Mouse (Mus musculus) kidney, embryonic 16.5 days (tissue): Measurements from ENCODE around the gene 3110082I17Rik. TPM values are rescaled to one million over a fixed set of nuclear protein-coding genes. Genes with fewer than 3 reads are reported as not detected.

Source experiments
- ATAC-seq: fragments of 200-750 bp; cut with Nextera tagmentation; 2 replicates; pipeline ENCODE4 v1.8.0; 2017; ENCODE audit warnings: moderate TSS enrichment; ENCODE audit not compliant: low FRiP score, low TSS enrichment
- H3K27ac ChIP-seq: fragments of 300-500 bp; sonication (generic); 2 replicates; pipeline ENCODE4 v1.5.1; 2014; ENCODE audit warnings: low read length
- H3K27me3 ChIP-seq: fragments of 300-500 bp; sonication (generic); 2 replicates; pipeline ENCODE4 v1.6.1; 2014; ENCODE audit warnings: low read length, control low read depth, mixed read lengths; ENCODE audit not compliant: insufficient read depth
- H3K36me3 ChIP-seq: fragments of 300-500 bp; sonication (generic); 2 replicates; pipeline ENCODE4 v1.6.1; 2014; ENCODE audit warnings: low read length, control low read depth, mixed read lengths; ENCODE audit not compliant: insufficient read depth
- H3K4me1 ChIP-seq: fragments of 300-500 bp; sonication (generic); 2 replicates; pipeline ENCODE4 v1.6.1; 2014; ENCODE audit warnings: low read length, control low read depth, mixed read lengths; ENCODE audit not compliant: insufficient read depth
- H3K4me2 ChIP-seq: fragments of 300-500 bp; sonication (generic); replicated peaks from 2 replicates; pipeline ENCODE4 v1.6.1; 2014; ENCODE audit warnings: low read depth, low read length
- H3K4me3 ChIP-seq: fragments of 300-500 bp; sonication (generic); 2 replicates; pipeline ENCODE4 v1.5.1; 2014; ENCODE audit warnings: mild to moderate bottlenecking, low read length
- H3K9ac ChIP-seq: fragments of 300-500 bp; sonication (generic); replicated peaks from 2 replicates; pipeline ENCODE4 v1.6.1; 2014; ENCODE audit warnings: low read length
- H3K9me3 ChIP-seq: fragments of 300-500 bp; sonication (generic); 2 replicates; pipeline ENCODE4 v1.6.1; 2016; ENCODE audit warnings: low read length, control low read depth
- WGBS: fragments of 180-500 bp; shearing (Covaris S2); extraction: QIAGEN DNeasy Blood & Tissue Kit; methylation state at CpG from one replicate; pipeline ENCODE4 v1.1.7; 2014; 5-methylcytosine and 5-hydroxymethylcytosine counted together
- polyA plus RNA-seq: library from polyadenylated mRNA; unstranded; fragments of >200 nt; fragmentation: Nextera tagmentation; extraction: Ambion mirVana; gene quantifications from 2 replicates; pipeline ENCODE4 v1.2.1, GENCODE M21; 2015

3110082I17Rik gene
- polyA plus RNA-seq = 44.1 and 46.1 TPM in 2 replicates

DNA sequence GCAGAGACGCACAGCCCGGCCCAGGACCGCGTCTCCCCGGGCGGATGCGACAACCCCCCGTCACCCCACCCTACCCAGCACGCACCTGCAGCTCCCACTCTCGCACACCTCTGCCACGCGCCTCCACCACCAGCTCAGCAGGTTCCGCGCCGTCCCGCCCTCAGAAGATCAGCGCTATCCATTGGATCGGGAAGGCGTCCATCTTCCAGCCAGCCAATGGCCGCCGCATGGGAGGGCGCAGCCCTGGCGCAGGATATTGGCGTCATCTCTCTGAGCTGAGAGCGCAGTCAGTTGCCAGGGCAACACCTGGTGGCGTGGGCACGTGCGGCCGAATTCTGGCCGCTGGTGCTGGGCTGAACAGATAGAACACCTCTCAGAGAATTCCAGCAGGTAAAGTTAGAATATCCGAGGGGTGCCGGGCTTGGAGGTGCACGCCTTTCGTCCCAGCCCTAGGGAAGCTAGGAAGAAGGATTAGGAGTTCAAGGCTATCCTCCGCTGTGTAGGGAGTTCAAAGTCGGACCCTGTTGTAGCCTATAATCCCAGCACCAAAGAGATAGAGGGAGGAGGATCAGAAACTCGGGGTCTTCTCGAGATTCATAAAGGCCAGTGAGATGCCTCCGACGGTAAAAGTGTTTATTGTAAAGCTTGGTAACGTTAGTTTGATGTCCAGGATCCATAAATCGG lies at the start of gene 3110082I17Rik:
TSS of gene 3110082I17Rik (minus strand) at position 144 of the 684 bp plus-strand sequence.
- Histone ChIP-seq H3K4me3 (peak within 1 kb of the TSS; percentile 75), H3K36me3 (no peaks in the 10 kb centered on the region), H3K27me3 (no peaks in the 10 kb centered on the region), H3K9me3 (no peaks in the 10 kb centered on the region), H3K27ac (no peak within 1 kb of the TSS), H3K4me1 (peaks cover 9% of the 10 kb centered on the region), H3K4me2 (peak within 1 kb of the TSS; percentile 90), H3K9ac (peak within 1 kb of the TSS; percentile 74)
- ATAC-seq = peak; percentile 99
- WGBS = 4% methylated on average over 42 of the region's 42 CpGs

DNA sequence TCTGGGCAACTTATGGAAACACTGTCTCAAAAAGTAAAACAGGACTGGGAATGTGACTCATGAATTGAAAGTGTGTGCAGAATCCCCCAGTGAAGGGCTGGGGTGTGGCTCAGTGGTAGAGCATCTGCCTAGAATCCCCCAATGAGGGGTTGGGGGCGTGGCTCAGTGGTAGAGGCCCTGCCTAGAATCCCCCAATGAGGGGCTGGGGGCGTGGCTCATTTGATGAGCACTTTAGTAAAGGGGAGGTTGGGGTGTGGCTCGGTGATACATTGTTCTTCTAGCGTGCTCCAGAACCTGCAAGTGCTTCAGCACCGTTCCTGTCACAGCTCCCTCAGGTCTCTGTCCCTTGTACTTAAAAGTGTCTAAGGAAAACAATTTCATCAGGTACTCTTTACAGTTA lies 45.9 kb upstream of the 3110082I17Rik start:
- H3K9ac ChIP-seq = no peak overlapping the region
- H3K36me3 ChIP-seq = no peaks in the 10 kb centered on the region
- no peak overlapping the region for H3K4me3 ChIP-seq
- 16% methylated on average over 5 of the region's 5 CpGs for WGBS
- no peak for ATAC-seq
- H3K9me3 ChIP-seq = no peaks in the 10 kb centered on the region
- H3K4me1 ChIP-seq = no peaks in the 10 kb centered on the region
- no peak overlapping the region for H3K4me2 ChIP-seq
- H3K27me3 ChIP-seq = 0 out of 2 replicates have a peak, but pooled peaks cover 3% of the 10 kb centered on the region
- H3K27ac ChIP-seq = no peak overlapping the region

DNA sequence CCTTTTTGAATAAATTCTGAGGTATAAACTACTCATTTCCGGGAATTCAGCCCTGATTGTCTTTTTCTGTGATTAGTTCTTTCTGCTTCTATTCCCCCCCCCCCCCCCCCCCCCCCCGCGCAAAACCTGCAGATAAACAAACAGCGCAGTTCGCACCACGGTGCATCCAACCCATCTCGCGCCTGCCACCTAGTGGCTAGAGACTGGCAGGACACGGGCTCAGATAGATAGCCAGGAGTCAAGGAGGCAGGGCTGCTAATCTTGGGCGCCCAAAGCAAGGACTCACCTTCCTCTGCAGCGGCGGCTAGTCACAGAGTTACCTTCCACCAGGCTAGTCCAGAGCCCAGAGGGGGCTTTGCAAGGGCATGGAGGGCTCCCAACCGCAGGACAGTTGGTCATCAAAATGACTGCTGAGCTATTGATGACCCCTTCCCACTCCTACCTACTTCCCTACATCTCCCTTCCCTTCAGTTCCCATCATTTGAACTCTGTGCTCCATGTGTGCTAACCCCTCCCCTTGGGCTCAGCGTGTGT lies 44.8 kb upstream of the 3110082I17Rik start:
- Histone ChIP-seq H3K9ac (no peak overlapping the region), H3K4me1 (no peaks in the 10 kb centered on the region), H3K4me2 (no peak overlapping the region), H3K27ac (no peak overlapping the region), H3K36me3 (no peaks in the 10 kb centered on the region), H3K4me3 (no peak overlapping the region), H3K9me3 (no peaks in the 10 kb centered on the region), H3K27me3 (0 out of 2 replicates have a peak, but pooled peaks cover 3% of the 10 kb centered on the region)
- 4% methylated on average over 12 of the region's 14 CpGs for WGBS
- peak; percentile 63; the same call in 1 of the 2 replicates for ATAC-seq

DNA sequence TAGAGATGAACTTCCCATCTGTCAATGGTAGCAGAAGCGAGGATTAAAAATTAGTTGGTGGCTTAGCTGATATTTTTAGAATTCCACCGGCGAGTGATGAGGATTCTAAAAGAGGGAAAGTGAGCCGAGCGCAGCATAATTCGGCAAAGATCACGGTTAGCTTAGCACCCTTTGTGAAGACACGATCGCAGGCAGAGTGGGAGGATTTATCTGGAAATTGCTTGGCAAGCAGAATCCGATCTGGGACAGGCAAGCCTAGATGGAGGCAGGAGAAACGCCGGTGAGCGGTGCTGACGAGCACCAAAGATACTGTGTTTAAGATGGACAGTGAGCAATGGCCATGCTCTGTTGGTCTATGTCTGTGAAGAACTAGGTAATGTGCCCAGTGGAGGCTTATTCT lies 42.0 kb upstream of the 3110082I17Rik start:
- no peaks in the 10 kb centered on the region for H3K36me3 ChIP-seq
- WGBS = 67% methylated on average over 14 of the region's 14 CpGs
- H3K4me1 ChIP-seq = no peaks in the 10 kb centered on the region
- no peak overlapping the region for H3K9ac ChIP-seq
- no peak overlapping the region for H3K27ac ChIP-seq
- no peak overlapping the region for H3K4me3 ChIP-seq
- H3K4me2 ChIP-seq = no peak overlapping the region
- ATAC-seq = no peak
- H3K9me3 ChIP-seq = no peaks in the 10 kb centered on the region
- H3K27me3 ChIP-seq = no peaks in the 10 kb centered on the region

DNA sequence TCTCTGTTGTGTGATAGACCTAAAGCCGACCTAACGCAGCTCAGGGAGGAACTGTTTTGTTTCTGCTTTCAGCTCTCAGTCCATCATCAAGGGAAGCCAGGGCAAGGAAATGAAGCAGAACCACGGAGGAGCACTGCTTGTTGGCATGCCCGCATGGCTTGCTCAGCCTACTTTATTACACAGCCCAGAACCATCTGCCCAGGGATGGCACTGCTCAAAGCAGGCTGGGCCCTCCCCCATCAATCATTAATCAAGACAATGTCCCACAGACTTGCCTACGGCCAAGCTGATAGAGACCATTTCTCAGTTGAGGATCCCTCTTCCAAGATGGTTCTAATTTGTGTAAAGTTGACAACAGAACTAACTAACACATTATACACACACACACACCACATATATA lies 38.5 kb upstream of the 3110082I17Rik start:
- H3K36me3 ChIP-seq = no peaks in the 10 kb centered on the region
- H3K27ac ChIP-seq = no peak overlapping the region
- peaks cover 5% of the 10 kb centered on the region; the same call in 1 of the 2 replicates for H3K4me1 ChIP-seq
- peak; percentile 64 for ATAC-seq
- no peak overlapping the region for H3K4me2 ChIP-seq
- no peak overlapping the region for H3K9ac ChIP-seq
- no peak overlapping the region for H3K4me3 ChIP-seq
- 30% methylated on average over 5 of the region's 5 CpGs for WGBS
- no peaks in the 10 kb centered on the region for H3K9me3 ChIP-seq
- no peaks in the 10 kb centered on the region for H3K27me3 ChIP-seq

DNA sequence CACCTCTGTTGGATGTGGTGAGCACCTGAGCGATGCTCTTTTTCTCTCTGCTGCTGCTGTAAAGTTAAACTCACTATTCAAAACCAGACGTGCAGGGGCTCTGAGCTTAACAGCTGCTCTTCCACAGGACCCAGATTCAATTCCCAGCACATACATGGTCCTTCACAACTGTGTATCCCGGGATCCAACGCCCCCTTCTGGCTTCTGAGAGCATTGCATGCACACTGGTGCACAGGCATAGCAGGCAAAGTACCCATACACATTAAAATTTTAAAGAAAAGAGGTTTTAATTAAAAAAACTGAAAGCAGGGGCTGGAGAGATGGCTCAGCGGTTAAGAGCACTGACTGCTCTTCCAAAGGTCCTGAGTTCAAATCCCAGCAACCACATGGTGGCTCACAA lies 36.6 kb upstream of the 3110082I17Rik start:
- Histone ChIP-seq H3K27ac (no peak overlapping the region), H3K4me2 (no peak overlapping the region), H3K9ac (no peak overlapping the region), H3K4me1 (peaks cover 5% of the 10 kb centered on the region; the same call in 1 of the 2 replicates), H3K36me3 (no peaks in the 10 kb centered on the region), H3K27me3 (no peaks in the 10 kb centered on the region), H3K4me3 (no peak overlapping the region), H3K9me3 (no peaks in the 10 kb centered on the region)
- 59% methylated on average over 5 of the region's 5 CpGs for WGBS
- ATAC-seq = no peak

DNA sequence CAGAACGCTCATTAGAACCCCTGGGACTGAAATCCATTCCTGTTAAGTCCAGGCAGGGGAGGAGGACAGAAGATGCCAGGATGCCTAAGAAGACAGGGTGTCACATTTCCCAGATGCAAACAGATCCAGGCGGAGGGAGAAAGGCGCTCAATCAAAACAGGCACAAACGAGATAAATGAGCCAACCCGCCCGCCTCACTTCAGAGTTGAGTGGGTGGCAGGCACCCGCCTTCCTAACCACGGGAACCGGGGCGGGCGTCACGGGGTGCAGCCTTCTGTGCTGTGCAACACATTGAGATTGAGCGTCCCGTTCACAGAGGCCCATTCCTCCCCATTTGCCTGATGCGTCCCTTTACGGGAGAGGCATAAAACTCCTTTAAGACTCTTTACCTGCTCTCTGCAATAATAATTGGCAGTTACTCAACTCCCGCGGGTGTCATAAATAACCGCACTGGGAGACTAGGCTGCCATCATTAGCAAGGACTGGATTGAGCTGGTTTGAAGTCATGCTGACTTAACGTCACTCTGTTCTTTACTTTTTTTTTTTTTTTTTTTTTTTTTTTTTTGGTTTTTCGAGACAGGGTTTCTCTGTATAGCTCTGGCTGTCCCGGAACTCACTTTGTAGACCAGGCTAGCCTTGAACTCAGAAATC lies 34.8 kb upstream of the 3110082I17Rik start:
- H3K9ac ChIP-seq = no peak overlapping the region
- H3K4me1 ChIP-seq = peaks cover 5% of the 10 kb centered on the region; the same call in 1 of the 2 replicates
- ATAC-seq = peak; percentile 67
- peak overlapping the region; percentile 28 for H3K27ac ChIP-seq
- 13% methylated on average over 22 of the region's 22 CpGs for WGBS
- no peaks in the 10 kb centered on the region for H3K9me3 ChIP-seq
- H3K27me3 ChIP-seq = no peaks in the 10 kb centered on the region
- no peaks in the 10 kb centered on the region for H3K36me3 ChIP-seq
- H3K4me3 ChIP-seq = no peak overlapping the region
- peak overlapping the region; percentile 32 for H3K4me2 ChIP-seq

DNA sequence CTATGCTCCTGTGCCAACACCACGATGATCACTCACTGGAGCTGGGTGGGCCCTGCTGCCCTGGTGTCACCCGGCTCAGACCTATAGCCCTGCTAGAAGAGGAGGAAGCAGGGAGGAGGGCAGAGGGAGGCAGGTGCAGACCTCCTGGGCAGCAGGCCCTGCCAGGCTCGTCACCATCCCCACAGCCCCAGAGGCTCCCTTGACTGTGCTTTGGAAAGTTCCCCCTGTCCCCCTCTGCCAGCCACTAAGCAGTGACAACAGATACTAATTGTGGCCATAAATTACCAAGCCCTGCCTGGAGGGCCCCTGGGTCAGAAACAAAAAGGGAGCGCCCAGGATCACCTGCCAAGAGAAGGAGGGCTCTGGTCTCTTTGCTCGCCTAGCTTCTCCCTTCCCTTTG lies 33.4 kb upstream of the 3110082I17Rik start:
- WGBS = 12% methylated on average over 5 of the region's 5 CpGs
- Histone ChIP-seq H3K36me3 (no peaks in the 10 kb centered on the region), H3K27ac (no peak overlapping the region), H3K4me3 (no peak overlapping the region), H3K4me1 (peaks cover 5% of the 10 kb centered on the region; the same call in 1 of the 2 replicates), H3K9ac (no peak overlapping the region), H3K9me3 (no peaks in the 10 kb centered on the region), H3K4me2 (no peak overlapping the region), H3K27me3 (no peaks in the 10 kb centered on the region)
- ATAC-seq = peak; percentile 67

DNA sequence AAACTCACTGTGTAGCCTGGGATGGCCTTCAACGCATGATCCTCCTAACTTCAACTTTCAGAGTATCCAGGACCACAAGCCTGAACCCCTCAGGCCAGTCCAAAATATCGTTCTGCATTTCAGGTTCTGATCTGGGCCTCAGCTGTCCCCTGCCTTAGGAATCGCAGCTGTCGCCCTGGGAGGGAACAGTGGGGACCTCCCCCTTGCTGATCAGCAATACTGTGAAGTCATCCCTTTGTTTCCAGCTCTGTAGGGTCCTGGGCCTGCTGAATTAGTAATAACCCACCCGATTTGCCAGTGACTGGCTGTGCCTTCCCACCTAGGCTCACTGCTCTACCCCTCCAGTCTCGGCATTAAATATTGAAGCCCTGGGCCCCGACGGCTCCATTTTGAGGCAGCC lies 31.0 kb upstream of the 3110082I17Rik start:
- Histone ChIP-seq H3K36me3 (no peaks in the 10 kb centered on the region), H3K9me3 (peaks cover 7% of the 10 kb centered on the region), H3K27ac (no peak overlapping the region), H3K4me1 (peaks cover 5% of the 10 kb centered on the region; the same call in 1 of the 2 replicates), H3K4me3 (no peak overlapping the region), H3K4me2 (no peak overlapping the region), H3K9ac (no peak overlapping the region), H3K27me3 (no peaks in the 10 kb centered on the region)
- 66% methylated on average over 8 of the region's 8 CpGs for WGBS
- no peak for ATAC-seq

DNA sequence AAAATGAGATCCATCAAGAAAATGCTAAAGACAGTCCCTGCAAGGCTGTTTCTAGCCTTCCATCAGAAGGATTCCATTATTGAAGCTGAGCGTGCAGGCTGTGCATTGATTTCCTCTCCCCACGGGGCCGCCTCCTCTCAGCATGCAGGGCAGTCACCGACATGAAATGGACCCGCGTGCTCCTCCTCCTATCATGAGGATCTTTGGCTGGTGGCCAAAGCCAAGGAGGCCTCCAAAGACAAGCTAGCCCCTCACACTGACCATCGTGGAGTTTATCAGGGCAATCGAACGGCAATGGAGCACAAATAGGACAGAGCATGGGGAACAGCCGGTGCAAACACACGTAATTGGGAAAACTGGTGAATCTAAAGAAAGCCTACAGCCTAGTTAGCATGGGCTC lies 29.8 kb upstream of the 3110082I17Rik start:
- no peak overlapping the region for H3K4me2 ChIP-seq
- peaks cover 15% of the 10 kb centered on the region for H3K9me3 ChIP-seq
- no peak overlapping the region for H3K27ac ChIP-seq
- H3K27me3 ChIP-seq = no peaks in the 10 kb centered on the region
- 80% methylated on average over 11 of the region's 11 CpGs for WGBS
- H3K9ac ChIP-seq = no peak overlapping the region
- H3K36me3 ChIP-seq = no peaks in the 10 kb centered on the region
- no peak for ATAC-seq
- peaks cover 5% of the 10 kb centered on the region; the same call in 1 of the 2 replicates for H3K4me1 ChIP-seq
- H3K4me3 ChIP-seq = no peak overlapping the region
